Mouse (Mus musculus): ENCODE data around the gene Wsb1.

The Wsb1 gene

DNA sequence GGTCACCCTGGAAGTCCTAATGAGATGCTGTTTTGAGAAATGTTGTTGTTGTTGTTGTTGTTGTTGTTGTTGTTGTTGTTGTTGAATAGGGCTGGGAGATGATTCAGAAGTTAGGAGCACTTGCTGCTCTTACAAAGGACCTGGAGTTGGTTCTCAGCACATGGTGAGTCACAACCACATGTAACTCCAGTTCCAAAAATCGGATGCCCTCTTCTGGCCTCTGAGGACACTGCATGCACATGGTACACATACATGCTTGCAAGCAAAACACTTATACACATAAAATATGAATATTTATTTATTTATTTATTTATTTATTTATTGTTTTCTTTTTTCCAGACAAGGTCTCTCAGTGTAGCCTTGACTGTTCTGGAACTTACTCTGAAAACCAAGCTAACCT, 36.4 kb downstream of the Wsb1 start:
- no peak for DNase-seq (ENCODE audit: extremely low read depth, low read depth, low spot score)

DNA sequence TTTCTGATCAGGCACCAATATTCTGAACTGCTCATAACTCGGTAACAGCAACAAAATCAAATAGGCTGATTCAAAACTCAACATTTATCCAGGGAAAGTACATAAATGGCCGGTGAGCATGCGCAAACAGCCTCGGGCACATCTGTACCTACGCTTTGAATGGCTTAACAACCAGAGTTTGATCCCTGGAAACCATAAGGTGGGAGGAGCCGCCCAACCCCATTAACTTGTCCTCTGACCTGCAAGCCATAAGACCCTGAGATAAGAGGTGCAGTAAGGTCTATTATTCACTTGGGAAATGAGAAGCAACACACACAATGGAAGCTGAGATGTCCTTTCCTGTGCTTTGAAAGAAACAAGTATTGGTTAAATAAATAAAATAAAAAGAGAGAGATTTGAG, 37.3 kb downstream of the Wsb1 start:
- DNase-seq (ENCODE audit: extremely low read depth, low read depth, low spot score), result no peak

DNA sequence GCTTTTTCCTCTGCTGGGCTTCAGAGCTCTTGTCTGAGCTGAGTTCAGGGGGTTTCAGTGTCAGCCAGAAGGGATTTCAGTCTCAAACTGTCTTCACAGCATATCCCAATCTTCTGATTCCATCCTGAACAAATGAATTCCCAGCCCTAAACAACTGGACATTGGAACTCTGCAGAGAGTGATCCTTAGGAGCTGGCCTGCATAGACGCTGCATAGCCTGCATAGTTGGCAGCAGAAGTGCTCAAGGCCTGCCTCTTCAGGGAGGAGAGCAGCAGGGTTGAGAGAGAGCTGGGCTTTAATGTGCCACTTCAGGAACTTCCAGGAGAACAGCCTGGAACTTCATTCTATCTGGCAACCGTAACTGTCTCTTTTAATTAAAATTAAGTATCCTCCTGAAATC, 38.9 kb downstream of the Wsb1 start:
- no peak for DNase-seq (ENCODE audit: extremely low read depth, low read depth, low spot score)

DNA sequence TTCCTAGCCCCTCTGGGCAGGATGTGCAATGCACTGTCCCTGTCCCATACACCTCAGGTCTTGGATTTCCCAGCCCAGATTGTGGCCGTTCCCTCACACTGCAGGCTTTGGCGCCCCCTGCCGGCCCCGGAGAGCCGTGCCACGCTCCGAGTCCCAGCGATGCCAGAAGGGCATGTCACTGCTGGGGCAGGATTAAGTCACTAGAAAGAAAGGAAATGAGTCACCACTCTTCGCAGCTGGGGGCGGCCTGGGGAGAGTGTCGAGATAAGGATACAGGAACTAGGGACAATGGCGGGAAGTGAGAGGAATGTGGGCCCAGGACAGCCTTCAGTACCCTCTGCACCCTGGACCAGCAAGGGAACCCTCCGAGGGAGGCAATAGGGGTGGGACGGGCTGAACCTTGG, 40.5 kb downstream of the Wsb1 start:
- DNase-seq (ENCODE audit: extremely low read depth, low read depth, low spot score), result no peak

DNA sequence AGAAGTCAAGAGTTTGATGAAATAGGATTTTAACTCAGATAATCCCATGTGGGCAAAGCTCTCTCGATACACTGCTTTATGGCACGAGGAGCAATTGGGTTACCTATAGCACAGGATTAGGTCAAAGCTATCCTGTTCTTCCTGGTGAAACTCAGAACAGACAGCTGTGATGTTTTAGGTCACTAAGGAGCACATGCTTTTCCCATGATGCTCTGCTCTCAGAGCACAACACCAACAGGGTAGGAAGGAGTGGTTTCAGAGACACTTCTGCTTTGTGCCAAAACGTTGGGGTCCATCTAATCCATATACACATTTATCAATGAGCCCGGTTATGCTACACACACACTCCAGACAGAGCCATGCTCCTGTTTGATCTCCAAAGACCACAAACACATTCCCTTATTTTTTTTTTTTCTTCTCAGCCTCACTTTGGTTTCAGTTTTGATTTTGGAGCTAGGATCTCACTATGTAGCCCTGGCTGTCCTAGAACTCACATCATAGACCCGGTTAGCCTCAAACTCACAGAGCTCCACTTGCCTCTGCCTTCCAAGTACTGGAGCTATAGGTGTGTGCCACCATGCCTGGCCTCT, 44.5 kb downstream of the Wsb1 start:
- DNase-seq (ENCODE audit: extremely low read depth, low read depth, low spot score), result no peak

DNA sequence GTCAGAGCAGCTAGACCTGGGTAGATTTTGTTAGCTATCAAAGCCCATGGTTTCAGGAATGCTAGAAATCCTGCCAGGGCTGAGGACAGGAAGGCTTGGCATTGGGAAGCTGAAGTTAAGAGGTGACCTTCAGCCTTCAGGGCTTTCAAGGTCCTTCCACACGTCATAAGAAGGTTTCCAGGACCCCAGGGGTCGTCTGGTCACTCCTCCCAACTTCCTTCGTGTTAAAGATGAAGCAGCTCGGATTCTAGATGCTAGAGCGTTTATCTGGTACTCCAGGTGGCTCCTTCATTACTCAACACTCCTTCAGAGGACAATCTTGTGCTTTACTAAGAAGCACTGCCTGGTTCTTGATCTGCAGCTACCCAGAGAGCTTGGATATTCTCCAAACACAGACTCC, 45.4 kb downstream of the Wsb1 start:
- no peak for DNase-seq (ENCODE audit: extremely low read depth, low read depth, low spot score)

DNA sequence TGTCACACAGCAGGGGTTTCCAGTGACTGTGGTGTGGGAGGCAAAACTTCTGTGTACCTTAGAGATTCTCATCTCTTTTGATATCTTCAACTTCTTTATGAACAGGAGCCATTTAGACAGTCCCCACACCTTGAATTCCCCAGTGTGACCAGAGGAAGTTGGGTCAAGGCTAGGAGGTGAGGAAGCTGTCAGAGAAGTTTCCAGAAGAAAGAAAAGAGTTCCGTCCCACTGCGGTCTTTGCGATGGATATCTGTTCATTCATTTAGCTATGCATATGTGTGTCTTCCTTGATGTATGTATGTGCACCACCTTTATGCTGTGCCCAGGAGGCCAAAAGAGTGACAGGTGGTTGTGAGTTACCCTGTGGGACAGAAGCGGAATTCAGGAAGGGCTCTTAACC, 46.0 kb downstream of the Wsb1 start:
- DNase-seq (ENCODE audit: extremely low read depth, low read depth, low spot score), result no peak

DNA sequence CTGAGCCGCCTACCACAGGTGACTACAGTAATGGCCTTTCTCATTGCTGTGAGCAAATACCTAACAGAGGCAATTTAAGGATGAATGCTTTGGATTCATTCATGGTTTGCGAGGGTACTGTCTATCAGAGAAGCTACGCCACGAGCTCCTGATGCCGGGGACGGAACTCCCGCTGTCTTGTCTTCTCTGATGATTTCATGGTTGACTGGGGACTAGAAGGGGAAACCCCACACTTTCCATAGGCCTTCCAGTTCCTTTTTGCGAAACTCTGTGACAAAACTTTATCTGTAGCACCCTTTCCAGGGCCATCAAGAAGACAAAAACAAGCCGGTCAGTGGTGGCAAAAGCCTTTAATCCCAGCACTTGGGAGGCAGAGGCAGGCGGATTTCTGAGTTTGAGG, 46.8 kb downstream of the Wsb1 start:
- DNase-seq (ENCODE audit: extremely low read depth, low read depth, low spot score), result no peak

DNA sequence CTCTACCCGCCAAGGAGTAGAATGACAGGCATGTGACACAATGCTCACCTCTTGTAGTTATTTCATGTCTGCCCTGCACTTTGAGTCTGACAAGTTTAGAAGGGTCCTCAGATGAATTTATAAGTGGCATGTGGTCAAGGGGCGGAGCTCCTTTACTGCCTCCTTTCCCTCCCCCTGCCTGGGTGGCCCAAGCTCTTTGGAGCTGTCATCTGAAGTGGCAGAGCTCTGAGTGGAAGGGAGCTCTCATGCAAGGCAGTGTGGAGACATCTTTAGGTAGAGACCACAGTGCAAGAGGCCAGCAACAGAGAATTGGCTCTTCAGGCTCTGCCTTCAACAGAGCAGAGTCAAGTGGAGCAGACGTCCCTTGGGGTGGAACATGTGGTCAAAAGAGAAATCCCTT, 50.0 kb downstream of the Wsb1 start:
- no peak for DNase-seq (ENCODE audit: extremely low read depth, low read depth, low spot score)

DNA sequence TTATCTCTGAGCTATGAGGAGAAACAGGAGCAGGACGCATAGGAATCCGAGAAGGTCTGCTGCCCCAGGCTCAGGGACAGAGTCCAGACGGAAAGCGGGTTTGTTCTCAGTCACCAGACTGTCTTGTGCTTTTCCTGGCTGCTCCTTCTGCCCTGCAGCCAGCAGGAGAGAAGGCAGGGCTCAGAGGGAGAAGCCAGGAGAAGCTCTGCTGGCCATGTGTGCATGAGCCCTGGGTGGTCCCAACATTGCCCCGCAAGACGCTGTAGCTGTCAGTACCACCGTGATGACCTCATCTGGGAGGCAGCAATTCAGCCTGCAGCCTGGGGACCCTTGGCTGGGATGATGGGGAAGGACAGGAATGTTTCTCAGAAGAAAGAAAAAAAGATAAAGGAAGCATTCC, 54.0 kb downstream of the Wsb1 start:
- no peak for DNase-seq (ENCODE audit: extremely low read depth, low read depth, low spot score)

DNA sequence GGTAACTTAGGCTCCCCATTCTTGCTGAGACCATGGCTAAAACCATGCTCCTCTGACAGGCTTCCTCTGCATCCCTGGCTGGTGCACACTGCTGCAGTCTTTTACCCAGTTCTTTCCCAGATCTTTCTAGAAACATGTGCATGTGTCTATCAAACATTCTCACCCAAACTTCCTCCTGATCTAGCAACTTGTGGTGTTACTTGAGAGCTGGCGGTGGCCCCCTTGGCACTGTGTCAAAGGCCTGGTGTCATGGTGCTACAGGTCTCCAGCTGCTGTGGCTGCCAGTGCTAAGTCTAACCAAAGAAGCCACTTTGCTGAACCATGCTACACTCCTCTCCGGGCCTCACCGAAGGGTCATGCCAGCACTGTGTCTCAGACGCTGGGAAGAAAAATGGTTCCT, 55.9 kb downstream of the Wsb1 start:
- no peak for DNase-seq (ENCODE audit: extremely low read depth, low read depth, low spot score)

DNA sequence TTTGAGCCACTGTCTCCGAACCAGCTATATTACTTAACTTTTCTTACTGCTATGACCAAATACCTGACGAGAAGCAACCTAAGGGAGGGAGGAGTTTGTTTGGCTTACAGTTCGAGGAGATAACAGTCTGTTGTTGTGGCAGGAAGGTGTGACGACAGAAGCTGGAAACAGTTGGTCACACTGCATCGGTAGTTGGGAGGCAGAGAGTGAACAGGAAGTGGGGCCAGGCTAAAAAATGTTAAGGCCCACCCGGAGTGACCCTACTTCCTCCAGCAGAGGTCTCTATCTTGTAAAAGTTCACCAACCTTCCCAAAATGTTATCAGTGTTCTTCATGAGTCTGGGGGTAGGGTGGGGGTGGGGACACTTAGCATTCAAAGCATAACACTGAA, 56.6 kb downstream of the Wsb1 start:
- no peak for DNase-seq (ENCODE audit: extremely low read depth, low read depth, low spot score)

DNA sequence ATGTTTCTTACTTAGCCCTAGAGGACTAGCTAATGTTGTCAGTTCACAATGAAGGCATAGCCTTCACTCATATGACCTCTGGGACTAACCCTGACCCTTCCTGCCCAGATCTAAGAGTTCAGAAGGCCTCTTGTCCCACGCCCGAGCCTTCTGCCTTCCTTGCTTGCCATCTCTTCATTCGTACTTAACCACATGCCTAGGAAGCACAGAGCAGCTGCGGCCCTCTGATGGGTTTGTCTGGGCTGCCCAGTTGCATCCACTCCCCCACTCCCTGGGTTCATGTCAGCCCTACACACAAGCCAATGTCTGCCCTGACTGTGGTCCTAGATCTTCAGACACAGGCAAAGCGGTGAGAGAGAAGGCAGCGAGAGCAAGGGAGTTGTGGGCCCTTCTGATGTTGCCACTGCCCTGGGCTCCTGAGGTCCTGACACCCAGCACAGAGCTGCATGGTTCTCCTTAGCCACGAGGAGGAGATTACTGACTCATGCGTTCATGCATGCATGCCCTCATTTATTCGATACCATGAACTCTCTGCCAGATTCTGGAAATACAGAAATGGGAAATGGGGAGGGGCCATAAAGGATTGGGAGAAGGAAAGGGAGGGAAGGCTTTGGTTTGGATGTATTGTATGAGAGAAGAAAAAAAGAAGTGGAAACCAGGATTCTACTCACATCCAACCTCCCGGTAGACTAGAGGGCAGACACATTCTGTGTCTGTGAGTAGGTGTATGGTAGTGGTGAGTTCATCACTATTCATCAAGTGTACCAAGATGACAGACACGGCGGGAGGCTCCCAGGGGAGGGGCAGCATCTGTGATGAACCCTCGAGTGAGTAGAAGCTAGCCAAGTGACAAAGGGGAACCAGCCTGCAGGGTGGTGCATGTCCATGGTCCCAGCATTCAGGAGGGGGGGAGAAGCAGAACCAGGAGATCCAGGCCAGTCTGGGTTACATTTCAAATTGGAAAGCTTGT, 57.3 kb downstream of the Wsb1 start:
- no peak for DNase-seq (ENCODE audit: extremely low read depth, low read depth, low spot score)

DNA sequence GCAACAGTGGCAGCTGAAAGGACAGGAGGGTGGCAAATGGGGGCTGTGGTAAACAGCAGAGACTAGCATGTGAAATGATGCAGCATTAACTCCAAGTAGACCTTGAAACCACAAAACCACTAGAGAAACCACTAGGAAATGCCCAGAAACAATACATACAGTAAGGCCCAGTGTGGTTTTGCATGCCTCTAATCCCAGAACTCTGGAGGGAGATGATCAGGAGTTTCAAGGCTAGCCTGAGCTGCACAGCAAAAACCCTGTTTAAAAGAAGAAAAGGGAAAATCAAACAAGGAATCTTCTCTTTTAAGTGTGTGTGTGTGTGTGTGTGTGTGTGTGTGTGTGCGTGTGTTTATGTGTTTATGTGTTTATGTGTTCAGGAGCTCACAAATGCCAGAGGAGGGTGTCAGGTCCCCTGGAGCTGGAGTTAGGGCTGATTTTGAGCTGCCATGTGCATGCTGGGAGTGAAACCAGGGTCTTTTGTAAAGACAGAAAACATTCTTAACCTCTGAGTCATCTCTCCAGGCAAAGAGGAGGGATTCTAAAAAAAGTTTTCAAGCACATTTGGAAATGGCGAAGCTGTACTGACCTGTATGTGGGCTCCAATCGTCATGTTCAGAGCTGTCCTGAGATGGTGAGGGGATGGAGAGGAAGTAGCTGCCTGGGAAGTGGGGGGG, 58.1 kb downstream of the Wsb1 start:
- DNase-seq (ENCODE audit: extremely low read depth, low read depth, low spot score), result no peak

DNA sequence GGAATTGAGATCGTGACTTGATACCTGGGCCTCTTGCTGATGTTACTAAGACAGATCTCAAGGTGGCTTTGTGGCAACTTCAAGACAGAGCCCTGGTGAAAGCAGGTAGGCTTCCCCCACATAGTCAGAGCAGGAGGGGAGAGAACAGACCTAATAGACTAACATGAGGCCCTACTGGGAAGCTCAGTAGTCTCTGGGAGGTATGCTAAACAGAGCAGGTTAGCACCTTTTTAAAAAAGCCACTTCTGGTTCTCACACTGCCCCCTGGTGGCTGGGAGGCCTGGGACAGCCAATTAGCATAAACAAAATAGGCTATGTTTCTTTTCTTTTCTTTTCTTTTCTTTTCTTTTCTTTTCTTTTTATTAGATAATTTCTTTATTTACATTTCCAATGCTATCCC, 62.3 kb downstream of the Wsb1 start:
- no peak for DNase-seq (ENCODE audit: extremely low read depth, low read depth, low spot score)

DNA sequence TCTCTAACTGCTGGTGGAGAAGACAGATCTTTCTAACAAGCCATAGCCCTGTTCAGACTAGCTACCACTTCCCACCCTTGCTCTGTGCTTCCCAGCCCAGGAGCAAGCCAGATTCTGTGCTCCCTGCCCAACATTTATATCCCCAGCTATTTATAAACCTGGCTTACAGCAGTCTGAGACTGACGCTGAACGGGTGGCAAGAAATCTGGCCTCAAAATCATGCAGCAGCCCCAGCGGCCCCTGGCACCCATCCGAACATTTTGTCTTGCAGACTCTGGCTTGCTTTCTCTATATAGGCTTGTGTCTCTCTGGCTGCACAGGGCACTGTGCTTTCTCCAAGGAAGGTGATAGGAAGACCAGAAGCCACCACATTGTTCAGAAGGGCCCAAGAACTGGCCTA, 63.3 kb downstream of the Wsb1 start:
- no peak for DNase-seq (ENCODE audit: extremely low read depth, low read depth, low spot score)

DNA sequence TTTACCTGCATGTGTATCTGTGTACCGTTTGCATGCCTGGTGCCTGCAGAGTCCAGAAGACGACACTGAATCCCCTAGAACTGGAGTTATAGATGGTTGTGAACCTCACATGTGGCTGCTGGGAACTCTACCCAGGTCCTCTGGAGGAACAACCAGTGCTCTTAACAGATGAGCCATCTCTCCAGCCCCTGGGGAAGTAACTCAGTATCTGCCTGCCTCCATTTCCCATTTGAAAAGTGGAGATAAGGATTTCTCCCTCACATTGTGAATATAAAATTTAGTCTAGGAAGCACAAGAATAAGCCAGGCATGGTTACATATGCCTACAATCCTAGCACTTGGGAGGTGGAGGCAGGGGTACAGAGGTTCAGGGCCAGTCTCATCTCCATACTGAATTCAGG, 64.2 kb downstream of the Wsb1 start:
- no peak for DNase-seq (ENCODE audit: extremely low read depth, low read depth, low spot score)

All from fat pad, adult 2 months (tissue).